Mouse (Mus musculus) brain, embryonic 14.5 days (tissue): ENCODE data around the gene Cops7a. TPM values are rescaled to one million over a fixed set of nuclear protein-coding genes. Genes with fewer than 3 reads are reported as not detected.

Source experiments
- DNase-seq: peaks from one replicate; pipeline ENCODE4 v3.0.0-alpha.2; 2011; ENCODE audit warnings: low read depth
- CTCF ChIP-seq: fragments of 200-500 bp; IDR thresholded peaks from 2 replicates; pipeline ENCODE4 v1.5.1; 2012; ENCODE audit warnings: inconsistent platforms, mild to moderate bottlenecking, moderate library complexity, borderline replicate concordance; ENCODE audit not compliant: insufficient read depth, insufficient read length; ENCODE audit errors: extremely low read depth
- POLR2A ChIP-seq: fragments of 200-500 bp; IDR thresholded peaks from 2 replicates; pipeline ENCODE4 v1.6.1; 2012; ENCODE audit warnings: mild to moderate bottlenecking, inconsistent platforms, borderline replicate concordance; ENCODE audit not compliant: poor library complexity, insufficient read depth, insufficient read length, severe bottlenecking; ENCODE audit errors: extremely low read depth
- polyA plus RNA-seq: library from polyadenylated mRNA; depleted of rRNA; stranded (reverse); fragments of >200 nt; gene quantifications from 2 replicates; pipeline ENCODE4 v1.2.3, GENCODE M21; 2012

The Cops7a gene
- polyA plus RNA-seq, 1 experiment, result 130 TPM

GRCm38 (mm10) chr6:124953991-124954715 is 11.2 kb downstream of the Cops7a start:
- no peak for TF ChIP-seq POLR2A
- TF ChIP-seq CTCF, result no peak
- no peak for DNase-seq

GRCm38 (mm10) chr6:124943526-124943925 is 21.8 kb downstream of the Cops7a start:
- no peak for DNase-seq
- no peak for TF ChIP-seq CTCF
- no peak for TF ChIP-seq POLR2A

GRCm38 (mm10) chr6:124941679-124942078 is 23.7 kb downstream of the Cops7a start:
- DNase-seq, result no peak
- TF ChIP-seq POLR2A, result no peak
- TF ChIP-seq CTCF, result no peak

GRCm38 (mm10) chr6:124938554-124938953 is 26.8 kb downstream of the Cops7a start:
- DNase-seq, result no peak
- TF ChIP-seq CTCF, result no peak
- TF ChIP-seq POLR2A, result no peak

- no peak for DNase-seq
- TF ChIP-seq CTCF (no peak), POLR2A (no peak)
These were observed 27.8 kb downstream of the Cops7a start for GRCm38 (mm10) chr6:124937493-124937892.

- DNase-seq, result no peak
- no peak for TF ChIP-seq CTCF
- TF ChIP-seq POLR2A, result no peak
These were observed 28.7 kb downstream of the Cops7a start for GRCm38 (mm10) chr6:124936681-124937080.

- DNase-seq, result no peak
These were observed 30.7 kb downstream of the Cops7a start for GRCm38 (mm10) chr6:124934670-124935069.

GRCm38 (mm10) chr6:124933127-124933526 is 32.2 kb downstream of the Cops7a start:
- DNase-seq, result no peak
- TF ChIP-seq CTCF (no peak), POLR2A (no peak)

More at GRCm38 (mm10) chr6:124934670-124935069, 30.7 kb downstream of the Cops7a start:
- no peak for TF ChIP-seq POLR2A
- TF ChIP-seq CTCF, result no peak

GRCm38 (mm10) chr6:124932314-124932695 is 33.0 kb downstream of the Cops7a start:
- TF ChIP-seq CTCF (no peak), POLR2A (no peak)
- no peak for DNase-seq

- TF ChIP-seq POLR2A (no peak), CTCF (peak; percentile 31; the same call in 1 of the 2 replicates)
- DNase-seq, result peak; percentile 68
These were observed 33.6 kb downstream of the Cops7a start for GRCm38 (mm10) chr6:124931525-124932313.

- peak; percentile 99 for DNase-seq
- TF ChIP-seq POLR2A, result peak; percentile 88
- peak; percentile 100 for TF ChIP-seq CTCF
These were observed 34.4 kb downstream of the Cops7a start, which contains the start of gene Mlf2 for GRCm38 (mm10) chr6:124930754-124931524. TSS of gene Mlf2 (plus strand) at chr6:124931386.
